Mouse (Mus musculus): ENCODE measurements around the gene Gm3005.
"Not testable (repeated sequence)": the region's sequence is repeated elsewhere in the genome, so short reads cannot be mapped to it uniquely, and the experiment has no call there.

Gene Gm3005

GRCm38 (mm10) chr14:3427803-3428202 lies at the start of gene Gm3005:
Gene Gm3005 (plus strand): TSS chr14:3428103.
- DNase-seq (ENCODE audit: low spot score in 2 of 2): not testable (repeated sequence)

GRCm38 (mm10) chr14:3394793-3395192 lies 33.1 kb upstream of the Gm3005 start, which contains the start of gene Gm10413:
Gene Gm10413 (plus strand): TSS chr14:3395093.
- not testable (repeated sequence) for DNase-seq (ENCODE audit: low spot score in 2 of 2)

- DNase-seq (ENCODE audit: low spot score in 2 of 2): not testable (repeated sequence)
These were observed 15.6 kb upstream of the Gm3005 start, which contains the start of gene Gm10409 for GRCm38 (mm10) chr14:3412314-3412713. Gene Gm10409 (plus strand): TSS chr14:3412614.

- not testable (repeated sequence) for DNase-seq (ENCODE audit: low spot score in 2 of 2)
These were observed 21.2 kb downstream of the Gm3005 start, which contains the start of gene Gm10408 for GRCm38 (mm10) chr14:3449079-3449478. Gene Gm10408 (plus strand): TSS chr14:3449379.

GRCm38 (mm10) chr14:3634212-3634611 lies 206.3 kb downstream of the Gm3005 start, which contains the start of gene Gm3012:
Gene Gm3012 (plus strand): TSS chr14:3634512.
- not testable (repeated sequence) for DNase-seq (ENCODE audit: low spot score in 2 of 2)
